Mouse (Mus musculus) heart, embryonic 10.5 days (tissue): ENCODE data around the gene Zeb2. TPM values are rescaled to one million over a fixed set of nuclear protein-coding genes. Genes with fewer than 3 reads are reported as not detected.
A peak's percentile ranks its signal among the peaks of the same experiment; 100 is the strongest.

Source experiments
- DNase-seq: peaks from one replicate; pipeline ENCODE4 v3.0.0-alpha.2; 2017; ENCODE audit warnings: low spot score
- H3K27ac ChIP-seq: fragments of 300-500 bp; sonication (generic); 2 replicates; pipeline ENCODE4 v1.5.1; 2016; ENCODE audit warnings: mild to moderate bottlenecking
- H3K27me3 ChIP-seq: fragments of 300-500 bp; sonication (generic); 2 replicates; pipeline ENCODE4 v1.6.1; 2016; ENCODE audit warnings: mild to moderate bottlenecking; ENCODE audit not compliant: poor library complexity, insufficient read depth, severe bottlenecking
- H3K36me3 ChIP-seq: fragments of 300-500 bp; sonication (generic); 2 replicates; pipeline ENCODE4 v1.6.1; 2016; ENCODE audit warnings: mild to moderate bottlenecking, moderate library complexity
- H3K4me1 ChIP-seq: fragments of 300-500 bp; sonication (generic); 2 replicates; pipeline ENCODE4 v1.6.1; 2016; ENCODE audit warnings: mild to moderate bottlenecking
- H3K4me3 ChIP-seq: fragments of 300-500 bp; sonication (generic); 2 replicates; pipeline ENCODE4 v1.5.1; 2016; ENCODE audit warnings: mild to moderate bottlenecking, moderate library complexity
- H3K9me3 ChIP-seq: fragments of 300-500 bp; sonication (generic); 2 replicates; pipeline ENCODE4 v1.6.1; 2016; ENCODE audit warnings: mild to moderate bottlenecking, moderate library complexity
- WGBS: fragments of 180-500 bp; shearing (Covaris S2); methylation state at CpG from one replicate; pipeline ENCODE4 v1.1.7; 2016; 5-methylcytosine and 5-hydroxymethylcytosine counted together
- polyA plus RNA-seq: library from polyadenylated mRNA; unstranded; fragments of >200 nt; fragmentation: Nextera tagmentation; extraction: Ambion mirVana; gene quantifications from 2 replicates; pipeline ENCODE4 v1.2.1, GENCODE M21; 2016

The Zeb2 gene
- polyA plus RNA-seq, 1 experiment from 2014 or later = 25.1 TPM

DNA sequence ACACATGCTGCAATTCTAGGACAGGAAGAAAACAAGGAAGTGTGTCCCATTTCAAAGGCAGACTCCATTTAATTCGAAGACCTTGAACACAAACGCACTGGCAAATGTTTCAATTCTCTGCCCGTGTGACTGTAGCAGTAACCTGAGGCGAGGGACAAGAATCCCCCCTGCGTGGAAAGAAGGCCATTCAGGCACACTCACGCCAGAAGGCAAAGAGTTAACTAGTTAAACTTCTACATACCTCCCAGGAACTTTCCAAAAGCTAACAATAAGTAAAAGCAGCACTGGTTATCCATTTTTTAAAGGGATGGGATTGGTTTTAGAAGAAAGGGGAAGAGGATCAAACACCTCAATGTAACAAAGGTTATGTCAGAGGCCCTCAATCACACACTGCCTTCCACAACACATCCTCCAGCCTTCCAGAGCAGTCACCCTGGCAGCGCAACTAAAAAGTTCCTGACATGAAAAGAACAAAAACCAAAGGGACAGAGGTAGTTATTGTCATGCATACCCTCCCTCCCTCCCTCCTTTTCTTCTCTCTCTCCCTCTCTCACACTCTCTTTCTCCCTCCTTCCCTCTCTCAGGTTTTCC is 53.8 kb downstream of the Zeb2 start:
- Histone ChIP-seq H3K27me3 (no peaks in the 10 kb centered on the region), H3K36me3 (0 out of 2 replicates have a peak, but pooled peaks cover 3% of the 10 kb centered on the region), H3K4me1 (peaks cover 60% of the 10 kb centered on the region), H3K4me3 (no peak overlapping the region), H3K9me3 (no peaks in the 10 kb centered on the region), H3K27ac (peak overlapping the region; percentile 77)
- DNase-seq = no peak
- WGBS = 37% methylated on average over 7 of the region's 7 CpGs

DNA sequence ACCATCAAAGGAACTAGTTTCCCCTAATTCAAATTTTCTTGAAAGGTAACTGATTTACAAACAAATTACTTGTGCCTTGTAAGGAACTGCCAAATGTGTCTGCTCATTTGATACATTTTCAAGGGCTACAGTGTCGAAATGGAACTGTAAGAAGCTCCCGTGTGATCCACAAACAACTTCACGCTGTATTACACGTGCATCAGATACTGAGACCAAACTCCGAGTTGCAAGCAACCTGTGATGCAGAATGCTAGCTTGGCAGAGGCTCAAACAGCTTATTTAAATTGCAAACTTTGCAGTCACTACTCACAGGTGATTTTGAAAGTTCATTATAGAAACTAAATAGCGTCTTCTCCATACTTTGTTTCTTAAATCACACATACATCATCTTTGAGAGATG is 55.1 kb downstream of the Zeb2 start:
- no peaks in the 10 kb centered on the region for H3K27me3 ChIP-seq
- H3K9me3 ChIP-seq = no peaks in the 10 kb centered on the region
- 0 out of 2 replicates have a peak, but pooled peaks cover 3% of the 10 kb centered on the region for H3K36me3 ChIP-seq
- peak overlapping the region; percentile 10; the same call in 1 of the 2 replicates for H3K27ac ChIP-seq
- no peak for DNase-seq
- H3K4me1 ChIP-seq = peaks cover 50% of the 10 kb centered on the region
- H3K4me3 ChIP-seq = no peak overlapping the region
- WGBS = 66% methylated on average over 6 of the region's 6 CpGs

DNA sequence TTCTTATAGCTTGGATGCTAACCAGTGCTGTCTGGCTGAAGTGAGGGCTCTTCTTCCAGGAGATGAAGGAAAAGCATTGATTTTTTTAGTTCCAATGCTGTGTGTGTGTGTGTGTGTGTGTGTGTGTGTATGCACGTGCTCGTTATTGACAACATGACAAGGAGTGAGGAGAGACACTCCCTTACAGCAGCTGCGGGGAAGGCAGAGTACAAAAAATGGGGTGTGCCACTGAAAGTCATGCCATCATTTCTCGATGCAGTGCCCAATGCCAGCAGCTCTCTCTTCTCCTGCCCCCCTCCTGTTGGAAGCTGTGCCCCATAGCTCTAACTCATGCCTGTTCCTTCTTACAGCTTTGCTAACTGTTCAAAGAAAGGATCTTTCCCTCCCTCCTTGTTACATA is 56.4 kb downstream of the Zeb2 start:
- peak overlapping the region; percentile 49; the same call in 1 of the 2 replicates for H3K27ac ChIP-seq
- 86% methylated on average over 4 of the region's 4 CpGs for WGBS
- H3K4me1 ChIP-seq = peaks cover 60% of the 10 kb centered on the region
- H3K27me3 ChIP-seq = no peaks in the 10 kb centered on the region
- no peak for DNase-seq
- no peaks in the 10 kb centered on the region for H3K9me3 ChIP-seq
- 0 out of 2 replicates have a peak, but pooled peaks cover 3% of the 10 kb centered on the region for H3K36me3 ChIP-seq
- H3K4me3 ChIP-seq = no peak overlapping the region

DNA sequence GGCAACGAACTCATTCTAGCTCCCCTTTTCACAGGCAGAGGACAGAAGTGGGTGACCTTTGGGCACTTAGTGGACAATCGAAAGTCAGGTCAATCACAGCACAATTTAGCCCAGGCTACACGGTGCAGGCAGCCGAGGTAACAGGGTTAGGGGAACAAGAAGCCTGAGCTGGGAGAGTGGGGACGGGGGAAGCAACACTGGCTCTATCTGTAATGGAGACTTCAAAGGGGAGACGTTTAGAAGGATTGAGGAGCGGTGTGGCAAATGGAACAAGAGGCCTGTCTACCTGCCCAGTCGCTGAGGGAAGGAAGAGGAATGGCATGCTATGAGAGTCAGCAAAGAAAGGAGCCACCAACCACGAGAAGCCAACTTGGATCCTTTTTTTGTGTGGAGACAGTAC is 57.0 kb downstream of the Zeb2 start:
- no peak overlapping the region for H3K4me3 ChIP-seq
- H3K4me1 ChIP-seq = peaks cover 66% of the 10 kb centered on the region
- no peak for DNase-seq

DNA sequence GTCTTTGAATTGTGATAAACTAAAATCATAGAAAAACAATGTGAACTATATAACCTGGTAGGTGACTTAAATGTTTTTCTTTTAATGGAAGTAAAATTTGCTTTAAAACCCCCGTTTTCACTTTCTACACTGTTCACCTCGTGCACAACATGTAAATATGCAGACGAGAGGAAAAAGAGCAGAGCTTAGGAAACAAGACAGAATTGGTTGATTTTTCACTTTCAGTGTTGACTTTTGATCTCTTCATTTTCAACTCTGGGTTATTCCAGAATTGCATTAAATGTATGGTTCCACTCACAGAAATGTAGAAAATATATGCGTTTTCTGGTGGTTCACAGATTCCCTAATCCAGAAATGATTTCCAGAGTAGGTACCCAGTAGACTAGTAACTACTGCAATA is 57.6 kb downstream of the Zeb2 start:
- Histone ChIP-seq H3K27me3 (no peaks in the 10 kb centered on the region), H3K27ac (no peak overlapping the region), H3K4me1 (peaks cover 72% of the 10 kb centered on the region), H3K36me3 (0 out of 2 replicates have a peak, but pooled peaks cover 3% of the 10 kb centered on the region), H3K9me3 (no peaks in the 10 kb centered on the region), H3K4me3 (no peak overlapping the region)
- no peak for DNase-seq
- WGBS = 84% methylated on average over 4 of the region's 4 CpGs

More for the DNA sequence above, 57.0 kb downstream of the Zeb2 start:
- 67% methylated on average over 9 of the region's 9 CpGs for WGBS
- no peaks in the 10 kb centered on the region for H3K27me3 ChIP-seq
- H3K9me3 ChIP-seq = no peaks in the 10 kb centered on the region
- 0 out of 2 replicates have a peak overlapping the region, but pooled peaks have one; percentile 22 for H3K27ac ChIP-seq
- H3K36me3 ChIP-seq = 0 out of 2 replicates have a peak, but pooled peaks cover 3% of the 10 kb centered on the region

DNA sequence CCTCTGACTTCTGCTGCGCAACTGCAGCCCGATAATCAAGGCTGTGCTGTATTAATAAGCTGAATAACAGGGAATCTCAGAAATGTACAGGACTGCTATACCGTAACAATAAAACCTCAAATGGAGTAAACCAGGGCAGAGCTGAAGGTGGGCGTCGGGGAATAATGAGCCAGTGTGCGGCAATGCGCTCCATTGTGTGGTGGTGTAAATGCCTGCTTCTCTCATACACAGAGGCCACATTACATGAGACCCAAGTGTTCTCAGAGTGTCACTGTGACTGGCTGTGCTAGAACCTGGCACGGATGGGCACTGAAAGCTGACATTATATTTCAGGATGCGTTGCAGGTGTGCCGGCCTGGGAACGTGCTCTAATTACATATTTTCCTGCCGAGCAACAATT is 58.2 kb downstream of the Zeb2 start:
- Histone ChIP-seq H3K9me3 (no peaks in the 10 kb centered on the region), H3K4me3 (no peak overlapping the region), H3K36me3 (0 out of 2 replicates have a peak, but pooled peaks cover 3% of the 10 kb centered on the region), H3K4me1 (peaks cover 78% of the 10 kb centered on the region), H3K27ac (no peak overlapping the region), H3K27me3 (no peaks in the 10 kb centered on the region)
- no peak for DNase-seq
- WGBS = 92% methylated on average over 12 of the region's 12 CpGs

DNA sequence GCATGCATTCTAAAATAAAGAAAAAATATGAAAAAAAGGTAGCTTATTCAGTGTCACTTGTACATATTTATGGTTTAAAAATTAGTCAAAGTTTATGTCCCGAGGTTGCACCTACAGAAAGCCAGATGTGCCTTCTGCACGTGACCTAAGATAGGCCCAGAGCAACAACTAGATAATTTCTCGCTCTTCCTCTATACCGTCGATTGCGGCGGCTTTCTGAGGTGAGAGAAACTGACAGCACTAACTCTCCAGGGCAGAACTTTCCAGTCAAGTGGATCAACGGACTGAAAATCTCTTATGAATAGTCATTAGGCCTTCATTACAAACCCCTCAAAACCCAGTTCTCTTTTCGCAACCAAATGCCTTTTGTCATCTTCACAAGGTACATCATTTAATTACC is 59.0 kb downstream of the Zeb2 start:
- 63% methylated on average over 9 of the region's 9 CpGs for WGBS
- H3K9me3 ChIP-seq = no peaks in the 10 kb centered on the region
- no peak for DNase-seq
- 0 out of 2 replicates have a peak, but pooled peaks cover 3% of the 10 kb centered on the region for H3K36me3 ChIP-seq
- H3K4me3 ChIP-seq = no peak overlapping the region
- peaks cover 72% of the 10 kb centered on the region for H3K4me1 ChIP-seq
- H3K27me3 ChIP-seq = no peaks in the 10 kb centered on the region
- 0 out of 2 replicates have a peak overlapping the region, but pooled peaks have one; percentile 29 for H3K27ac ChIP-seq

DNA sequence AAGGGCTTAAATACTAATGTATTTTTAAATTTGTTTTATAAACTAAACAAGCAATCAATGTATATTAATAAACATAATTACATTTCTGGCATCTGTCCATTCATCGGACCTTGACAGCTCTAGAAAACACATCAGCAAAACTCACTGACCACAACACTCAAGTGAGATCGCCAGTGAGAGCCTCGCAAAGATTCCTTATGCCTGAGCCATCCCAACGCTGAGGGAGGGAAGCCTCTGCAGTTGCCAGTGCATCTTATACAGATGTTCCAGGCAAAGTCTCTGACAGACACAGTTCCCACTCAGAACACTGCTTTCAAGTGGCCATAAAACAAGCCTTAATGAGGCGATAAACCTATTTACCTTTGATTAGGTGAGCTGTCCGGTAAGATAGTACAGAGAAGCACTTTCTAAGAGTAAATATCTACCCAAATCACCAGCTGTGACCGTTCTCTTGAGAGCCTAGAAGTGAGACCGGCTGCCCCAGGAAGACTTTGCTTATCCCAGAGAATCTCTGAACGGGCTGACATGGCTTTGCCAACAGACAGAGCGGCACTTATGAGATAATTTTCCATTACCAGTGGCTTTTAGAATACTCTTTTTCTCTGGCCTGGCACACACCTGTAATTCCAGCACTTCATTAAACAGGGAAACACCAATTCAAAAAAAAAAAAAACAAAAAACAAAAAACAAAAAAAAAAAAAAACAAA is 60.2 kb downstream of the Zeb2 start:
- Histone ChIP-seq H3K27me3 (no peaks in the 10 kb centered on the region), H3K27ac (peak overlapping the region; percentile 81), H3K36me3 (0 out of 2 replicates have a peak, but pooled peaks cover 3% of the 10 kb centered on the region), H3K9me3 (no peaks in the 10 kb centered on the region), H3K4me1 (peaks cover 72% of the 10 kb centered on the region), H3K4me3 (no peak overlapping the region)
- 51% methylated on average over 10 of the region's 10 CpGs for WGBS
- no peak for DNase-seq

DNA sequence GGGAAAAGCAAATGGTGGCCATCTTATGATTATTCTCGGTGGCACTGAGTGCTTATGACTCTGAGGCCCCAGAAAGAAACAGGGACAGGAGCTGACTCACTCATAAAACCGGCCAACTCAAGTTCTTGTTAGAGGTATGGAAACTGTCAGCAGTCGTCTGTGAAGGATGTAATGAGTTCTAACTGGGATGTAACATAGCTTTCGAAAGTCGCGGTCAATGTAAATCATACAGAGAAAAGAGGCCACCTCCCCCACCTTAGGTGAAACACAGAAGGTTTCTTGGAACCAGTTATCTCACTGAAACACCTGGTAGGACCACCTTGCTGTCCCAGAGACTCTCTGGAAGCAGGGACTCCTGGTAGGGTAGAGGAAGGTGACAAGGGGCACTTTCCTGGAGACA is 61.3 kb downstream of the Zeb2 start:
- H3K9me3 ChIP-seq = no peaks in the 10 kb centered on the region
- no peaks in the 10 kb centered on the region for H3K27me3 ChIP-seq
- WGBS = 55% methylated on average over 6 of the region's 6 CpGs
- no peak overlapping the region for H3K4me3 ChIP-seq
- H3K27ac ChIP-seq = peak overlapping the region; percentile 81
- H3K4me1 ChIP-seq = peaks cover 62% of the 10 kb centered on the region
- 0 out of 2 replicates have a peak, but pooled peaks cover 3% of the 10 kb centered on the region for H3K36me3 ChIP-seq
- peak; percentile 80 for DNase-seq

DNA sequence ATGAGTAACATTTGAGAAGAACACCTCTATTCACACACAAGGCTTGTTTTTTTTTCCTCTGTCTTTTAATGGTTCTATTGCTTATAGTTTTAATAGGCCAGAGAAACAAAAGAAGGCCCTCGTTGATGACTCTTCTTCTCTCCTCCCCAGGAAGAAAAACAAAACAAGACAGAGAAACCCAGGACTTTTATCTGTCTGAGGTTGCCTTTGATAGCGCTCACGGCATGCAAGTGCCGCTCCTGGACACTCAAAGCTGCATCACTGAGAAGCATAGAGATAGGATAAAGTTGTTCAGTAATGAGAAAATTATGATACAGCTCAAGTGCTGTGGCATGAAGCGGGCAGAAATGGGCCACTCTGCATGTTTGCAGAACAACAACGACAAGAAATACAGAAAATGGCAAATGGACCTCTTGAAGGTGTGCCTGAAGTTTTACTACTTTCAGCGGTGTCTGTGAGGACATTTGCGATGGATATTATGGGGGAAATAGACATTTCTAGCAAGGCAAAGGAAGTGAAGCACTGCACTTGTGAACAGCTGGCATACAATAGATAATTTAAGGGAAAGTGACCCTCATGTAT is 62.1 kb downstream of the Zeb2 start:
- Histone ChIP-seq H3K36me3 (no peaks in the 10 kb centered on the region), H3K4me3 (no peak overlapping the region), H3K27ac (peak overlapping the region; percentile 81), H3K4me1 (peaks cover 56% of the 10 kb centered on the region), H3K9me3 (no peaks in the 10 kb centered on the region), H3K27me3 (no peaks in the 10 kb centered on the region)
- WGBS = 45% methylated on average over 8 of the region's 8 CpGs
- no peak for DNase-seq

DNA sequence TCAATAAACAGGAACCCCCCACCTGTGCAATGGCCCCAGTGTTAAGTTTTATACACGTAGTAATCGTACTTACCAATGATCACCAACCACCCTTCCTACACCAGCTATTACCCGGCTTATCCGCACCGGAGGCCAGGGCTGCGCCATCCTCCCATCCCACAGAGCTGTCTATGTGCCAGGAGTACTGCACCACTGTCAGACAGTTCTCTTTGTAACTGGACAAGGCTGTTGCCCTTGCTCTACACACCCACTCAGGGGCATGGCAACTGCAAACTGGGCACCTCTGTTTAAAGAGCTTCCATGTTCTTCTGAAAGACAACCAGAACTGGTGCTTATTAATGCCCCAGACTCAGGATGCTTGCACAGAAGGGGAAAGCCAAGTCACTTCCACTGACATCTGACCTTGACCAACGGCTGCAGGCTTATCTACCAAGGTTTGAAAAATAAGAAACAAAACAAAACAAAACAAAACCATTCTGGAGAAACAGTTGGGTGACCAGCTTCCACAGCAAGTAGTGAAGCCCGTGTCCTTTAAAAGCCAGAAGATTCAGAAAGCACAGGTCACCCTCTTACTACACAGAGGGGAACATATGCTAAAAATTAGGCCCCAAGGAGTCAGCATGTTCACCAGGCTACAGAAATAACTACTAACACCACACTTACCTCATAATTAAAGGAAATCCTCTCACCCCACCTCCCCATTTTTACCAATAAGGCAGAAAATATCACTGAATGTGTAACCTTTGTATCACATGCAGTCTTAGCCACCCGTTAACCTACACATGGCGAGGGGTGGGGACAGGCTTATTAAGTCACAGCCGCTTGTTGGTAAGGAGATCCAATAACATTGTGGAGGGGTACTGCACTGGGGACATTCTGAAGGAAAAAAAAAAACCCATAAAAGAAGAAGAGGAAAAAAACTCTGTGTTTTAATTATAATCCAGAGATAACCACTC is 62.8 kb downstream of the Zeb2 start:
- Histone ChIP-seq H3K4me1 (peaks cover 57% of the 10 kb centered on the region), H3K27ac (peak overlapping the region; percentile 81; the same call in 1 of the 2 replicates), H3K27me3 (no peaks in the 10 kb centered on the region), H3K9me3 (no peaks in the 10 kb centered on the region), H3K4me3 (no peak overlapping the region), H3K36me3 (no peaks in the 10 kb centered on the region)
- no peak for DNase-seq
- WGBS = 78% methylated on average over 11 of the region's 11 CpGs

DNA sequence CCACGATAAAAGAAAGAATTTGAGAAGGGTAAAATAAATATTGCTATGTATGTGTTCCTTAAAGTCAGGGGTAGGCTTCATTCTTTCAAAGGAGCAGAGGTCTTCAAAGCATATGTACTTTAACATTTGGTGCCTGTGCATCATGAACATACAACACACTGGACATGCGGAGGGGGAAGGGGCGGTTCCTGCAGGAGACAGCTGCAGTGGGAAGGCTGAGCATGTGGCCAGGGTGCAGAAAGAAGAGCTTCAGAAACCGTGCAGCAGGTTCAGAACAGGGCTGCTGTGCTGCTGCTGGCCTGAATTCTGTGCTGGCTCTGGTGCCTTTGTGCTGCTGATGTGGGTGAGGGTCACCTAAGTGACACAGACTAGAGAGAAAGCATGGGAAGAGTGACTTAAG is 64.6 kb downstream of the Zeb2 start:
- peaks cover 53% of the 10 kb centered on the region for H3K4me1 ChIP-seq
- H3K27me3 ChIP-seq = no peaks in the 10 kb centered on the region
- DNase-seq = no peak
- no peaks in the 10 kb centered on the region for H3K36me3 ChIP-seq
- H3K9me3 ChIP-seq = no peaks in the 10 kb centered on the region
- no peak overlapping the region for H3K4me3 ChIP-seq
- WGBS = 67% methylated on average over 4 of the region's 4 CpGs
- peak overlapping the region; percentile 72 for H3K27ac ChIP-seq
